Mouse (Mus musculus): ENCODE data around the gene Spata45. TPM values are rescaled to one million over a fixed set of nuclear protein-coding genes. Genes with fewer than 3 reads are reported as not detected.

The Spata45 gene
- total and polyA plus RNA-seq, 2 experiments from 2014 or later, result not detected

GRCm38 (mm10) chr1:191042106-191042505 is 5.7 kb downstream of the Spata45 start:
- Histone ChIP-seq H3K27ac (ENCODE audit: low read depth) (no peak overlapping the region), H3K4me1 (ENCODE audit: control insufficient read depth, insufficient read depth) (no peaks in the 10 kb centered on the region), H3K27me3 (ENCODE audit: control insufficient read depth, insufficient read depth, low read length) (no peaks in the 10 kb centered on the region), H3K36me3 (replicated peaks; ENCODE audit: control insufficient read depth, insufficient read depth, low read length) (no peaks in the 10 kb centered on the region; the same call in 1 of the 2 replicates), H3K9me3 (replicated peaks; ENCODE audit: control insufficient read depth, low read length) (no peaks in the 10 kb centered on the region), H3K4me3 (ENCODE audit: low read depth, low read length) (no peak overlapping the region), H3K9ac (replicated peaks; ENCODE audit: low read depth, low read length) (no peak overlapping the region), H3K4me2 (ENCODE audit: low read depth, low read length) (no peak overlapping the region)
- WGBS, result 85% methylated on average over 5 of the region's 5 CpGs
- DNase-seq (ENCODE audit: low spot score) (no peak), ATAC-seq (ENCODE audit: insufficient read depth, low read depth) (no peak)
- TF ChIP-seq CTCF (IDR thresholded peaks at IDR 0.05; ENCODE audit: low read depth), result no peak
- no peak for TF ChIP-seq EP300 (IDR thresholded peaks at IDR 0.05; ENCODE audit: low read depth)

DNA sequence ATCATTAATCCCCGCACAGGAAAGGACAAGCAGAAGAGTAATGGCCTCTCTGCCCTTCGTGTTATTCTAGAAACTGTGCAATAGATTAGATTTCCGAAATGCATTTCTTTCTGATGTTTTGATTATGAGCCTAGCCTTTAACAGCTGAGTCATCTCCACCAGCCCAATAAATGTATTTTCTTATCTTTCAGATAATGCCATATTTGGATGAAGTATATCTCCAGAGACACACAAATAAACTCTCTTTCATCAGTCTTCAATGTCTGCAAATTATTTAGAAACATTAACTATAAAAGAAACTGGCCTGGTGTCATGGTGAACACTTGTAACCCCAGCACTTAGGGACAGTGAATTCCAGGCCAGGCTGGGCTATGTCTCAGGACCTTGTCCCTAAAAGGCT is 6.2 kb downstream of the Spata45 start:
- Histone ChIP-seq H3K4me2 (ENCODE audit: low read depth, low read length) (no peak overlapping the region), H3K36me3 (replicated peaks; ENCODE audit: control insufficient read depth, insufficient read depth, low read length) (no peaks in the 10 kb centered on the region; the same call in 1 of the 2 replicates), H3K9ac (replicated peaks; ENCODE audit: low read depth, low read length) (no peak overlapping the region), H3K9me3 (replicated peaks; ENCODE audit: control insufficient read depth, low read length) (no peaks in the 10 kb centered on the region), H3K27me3 (ENCODE audit: control insufficient read depth, insufficient read depth, low read length) (no peaks in the 10 kb centered on the region), H3K27ac (ENCODE audit: low read depth) (no peak overlapping the region), H3K4me1 (ENCODE audit: control insufficient read depth, insufficient read depth) (no peaks in the 10 kb centered on the region), H3K4me3 (ENCODE audit: low read depth, low read length) (no peak overlapping the region)
- ATAC-seq (ENCODE audit: insufficient read depth, low read depth) (no peak), DNase-seq (ENCODE audit: low spot score) (no peak)
- TF ChIP-seq CTCF (IDR thresholded peaks at IDR 0.05; ENCODE audit: low read depth) (no peak), EP300 (IDR thresholded peaks at IDR 0.05; ENCODE audit: low read depth) (no peak)
- WGBS, result 57% methylated on average over 3 of the region's 3 CpGs

- DNase-seq (ENCODE audit: low spot score) (no peak), ATAC-seq (ENCODE audit: insufficient read depth, low read depth) (no peak)
- H3K9me3 ChIP-seq (replicated peaks; ENCODE audit: control insufficient read depth, low read length), result no peaks in the 10 kb centered on the region
- no peak overlapping the region for H3K4me2 ChIP-seq (ENCODE audit: low read depth, low read length)
- H3K27ac ChIP-seq (ENCODE audit: low read depth), result no peak overlapping the region
- H3K4me3 ChIP-seq (ENCODE audit: low read depth, low read length), result no peak overlapping the region
- 90% methylated on average over 2 of the region's 2 CpGs for WGBS
- H3K36me3 ChIP-seq (replicated peaks; ENCODE audit: control insufficient read depth, insufficient read depth, low read length), result no peaks in the 10 kb centered on the region; the same call in 1 of the 2 replicates
- H3K9ac ChIP-seq (replicated peaks; ENCODE audit: low read depth, low read length), result no peak overlapping the region
- no peaks in the 10 kb centered on the region for H3K4me1 ChIP-seq (ENCODE audit: control insufficient read depth, insufficient read depth)
- TF ChIP-seq EP300 (IDR thresholded peaks at IDR 0.05; ENCODE audit: low read depth) (no peak), CTCF (IDR thresholded peaks at IDR 0.05; ENCODE audit: low read depth) (no peak)
- no peaks in the 10 kb centered on the region for H3K27me3 ChIP-seq (ENCODE audit: control insufficient read depth, insufficient read depth, low read length)
Observed at GRCm38 (mm10) chr1:191045264-191045663, 8.8 kb downstream of the Spata45 start.

- Histone ChIP-seq H3K4me2 (ENCODE audit: low read depth, low read length) (no peak overlapping the region), H3K4me3 (ENCODE audit: low read depth, low read length) (no peak overlapping the region), H3K27me3 (ENCODE audit: control insufficient read depth, insufficient read depth, low read length) (no peaks in the 10 kb centered on the region), H3K4me1 (ENCODE audit: control insufficient read depth, insufficient read depth) (no peaks in the 10 kb centered on the region), H3K36me3 (replicated peaks; ENCODE audit: control insufficient read depth, insufficient read depth, low read length) (no peaks in the 10 kb centered on the region; the same call in 1 of the 2 replicates), H3K27ac (ENCODE audit: low read depth) (no peak overlapping the region), H3K9me3 (replicated peaks; ENCODE audit: control insufficient read depth, low read length) (no peaks in the 10 kb centered on the region), H3K9ac (replicated peaks; ENCODE audit: low read depth, low read length) (no peak overlapping the region)
- no peak for TF ChIP-seq EP300 (IDR thresholded peaks at IDR 0.05; ENCODE audit: low read depth)
- no peak for TF ChIP-seq CTCF (IDR thresholded peaks at IDR 0.05; ENCODE audit: low read depth)
- ATAC-seq (ENCODE audit: insufficient read depth, low read depth), result no peak
- 67% methylated on average over 7 of the region's 7 CpGs for WGBS
- DNase-seq (ENCODE audit: low spot score), result no peak
Observed at GRCm38 (mm10) chr1:191046231-191046824, 9.9 kb downstream of the Spata45 start.

- TF ChIP-seq CTCF (IDR thresholded peaks at IDR 0.05; ENCODE audit: low read depth), result no peak
- no peak for TF ChIP-seq EP300 (IDR thresholded peaks at IDR 0.05; ENCODE audit: low read depth)
- 68% methylated on average over 3 of the region's 3 CpGs for WGBS
- no peaks in the 10 kb centered on the region for H3K9me3 ChIP-seq (replicated peaks; ENCODE audit: control insufficient read depth, low read length)
- no peak overlapping the region for H3K4me2 ChIP-seq (ENCODE audit: low read depth, low read length)
- H3K36me3 ChIP-seq (replicated peaks; ENCODE audit: control insufficient read depth, insufficient read depth, low read length), result peaks cover 5% of the 10 kb centered on the region; the same call in 1 of the 2 replicates
- H3K4me1 ChIP-seq (ENCODE audit: control insufficient read depth, insufficient read depth), result no peaks in the 10 kb centered on the region
- no peaks in the 10 kb centered on the region for H3K27me3 ChIP-seq (ENCODE audit: control insufficient read depth, insufficient read depth, low read length)
- no peak overlapping the region for H3K4me3 ChIP-seq (ENCODE audit: low read depth, low read length)
- no peak for DNase-seq (ENCODE audit: low spot score)
- H3K27ac ChIP-seq (ENCODE audit: low read depth), result no peak overlapping the region
- no peak overlapping the region for H3K9ac ChIP-seq (replicated peaks; ENCODE audit: low read depth, low read length)
- no peak for ATAC-seq (ENCODE audit: insufficient read depth, low read depth)
Observed at GRCm38 (mm10) chr1:191053555-191053954, 17.1 kb downstream of the Spata45 start.

All from heart, postnatal 0 days (tissue).